Mouse (Mus musculus): ENCODE data around the gene Wdr63. TPM values are rescaled to one million over a fixed set of nuclear protein-coding genes. Genes with fewer than 3 reads are reported as not detected.

The Wdr63 gene
- polyA plus RNA-seq, 1 experiment, result not detected

- 46% methylated on average over 10 of the region's 10 CpGs for WGBS
Measured at GRCm38 (mm10) chr3:146136422-146136821, 28.5 kb upstream of the Wdr63 start.

GRCm38 (mm10) chr3:146135417-146135816, 27.5 kb upstream of the Wdr63 start:
- Histone ChIP-seq H3K4me3 (replicated peaks; ENCODE audit: control insufficient read depth, low read depth, low read length) (no peak overlapping the region), H3K27ac (ENCODE audit: control insufficient read depth, insufficient read depth, low read depth, low read length, poor library complexity) (no peak overlapping the region), H3K4me1 (ENCODE audit: control insufficient read depth, insufficient read depth, low read length) (no peaks in the 10 kb centered on the region)
- no peak for TF ChIP-seq CTCF (IDR thresholded peaks at IDR 0.05; ENCODE audit: control insufficient read depth, insufficient read depth, low read length)
- no peak for TF ChIP-seq POLR2A (IDR thresholded peaks at IDR 0.05; ENCODE audit: borderline replicate concordance, control insufficient read depth, low read depth, low read length)
- 67% methylated on average over 2 of the region's 2 CpGs for WGBS

More at GRCm38 (mm10) chr3:146136422-146136821, 28.5 kb upstream of the Wdr63 start:
- Histone ChIP-seq H3K4me1 (ENCODE audit: control insufficient read depth, insufficient read depth, low read length) (no peaks in the 10 kb centered on the region), H3K4me3 (replicated peaks; ENCODE audit: control insufficient read depth, low read depth, low read length) (no peak overlapping the region), H3K27ac (ENCODE audit: control insufficient read depth, insufficient read depth, low read depth, low read length, poor library complexity) (no peak overlapping the region)
- no peak for TF ChIP-seq POLR2A (IDR thresholded peaks at IDR 0.05; ENCODE audit: borderline replicate concordance, control insufficient read depth, low read depth, low read length)
- peak; percentile 33; the same call in 1 of the 2 replicates for TF ChIP-seq CTCF (IDR thresholded peaks at IDR 0.05; ENCODE audit: control insufficient read depth, insufficient read depth, low read length)

- TF ChIP-seq POLR2A (IDR thresholded peaks at IDR 0.05; ENCODE audit: borderline replicate concordance, control insufficient read depth, low read depth, low read length) (no peak), CTCF (IDR thresholded peaks at IDR 0.05; ENCODE audit: control insufficient read depth, insufficient read depth, low read length) (no peak)
- Histone ChIP-seq H3K4me3 (replicated peaks; ENCODE audit: control insufficient read depth, low read depth, low read length) (no peak overlapping the region), H3K27ac (ENCODE audit: control insufficient read depth, insufficient read depth, low read depth, low read length, poor library complexity) (no peak overlapping the region), H3K4me1 (ENCODE audit: control insufficient read depth, insufficient read depth, low read length) (no peaks in the 10 kb centered on the region)
- WGBS, result 54% methylated on average over 9 of the region's 9 CpGs
Measured at GRCm38 (mm10) chr3:146134834-146135233, 26.9 kb upstream of the Wdr63 start.

- 66% methylated on average over 6 of the region's 6 CpGs for WGBS
- no peaks in the 10 kb centered on the region; the same call in 1 of the 2 replicates for H3K4me1 ChIP-seq (ENCODE audit: control insufficient read depth, insufficient read depth, low read length)
- TF ChIP-seq CTCF (IDR thresholded peaks at IDR 0.05; ENCODE audit: control insufficient read depth, insufficient read depth, low read length) (no peak), POLR2A (IDR thresholded peaks at IDR 0.05; ENCODE audit: borderline replicate concordance, control insufficient read depth, low read depth, low read length) (no peak)
- no peak overlapping the region for H3K27ac ChIP-seq (ENCODE audit: control insufficient read depth, insufficient read depth, low read depth, low read length, poor library complexity)
- no peak overlapping the region for H3K4me3 ChIP-seq (replicated peaks; ENCODE audit: control insufficient read depth, low read depth, low read length)
Measured at GRCm38 (mm10) chr3:146127205-146127604, 19.3 kb upstream of the Wdr63 start.

GRCm38 (mm10) chr3:146123464-146123825, 15.5 kb upstream of the Wdr63 start:
- 85% methylated on average over 9 of the region's 9 CpGs for WGBS
- TF ChIP-seq POLR2A (IDR thresholded peaks at IDR 0.05; ENCODE audit: borderline replicate concordance, control insufficient read depth, low read depth, low read length) (no peak), CTCF (IDR thresholded peaks at IDR 0.05; ENCODE audit: control insufficient read depth, insufficient read depth, low read length) (no peak)
- H3K4me1 ChIP-seq (ENCODE audit: control insufficient read depth, insufficient read depth, low read length), result no peaks in the 10 kb centered on the region; the same call in 1 of the 2 replicates
- H3K27ac ChIP-seq (ENCODE audit: control insufficient read depth, insufficient read depth, low read depth, low read length, poor library complexity), result no peak overlapping the region
- no peak overlapping the region for H3K4me3 ChIP-seq (replicated peaks; ENCODE audit: control insufficient read depth, low read depth, low read length)

- TF ChIP-seq CTCF (IDR thresholded peaks at IDR 0.05; ENCODE audit: control insufficient read depth, insufficient read depth, low read length), result no peak
- no peak for TF ChIP-seq POLR2A (IDR thresholded peaks at IDR 0.05; ENCODE audit: borderline replicate concordance, control insufficient read depth, low read depth, low read length)
- H3K4me3 ChIP-seq (replicated peaks; ENCODE audit: control insufficient read depth, low read depth, low read length), result no peak overlapping the region
- H3K27ac ChIP-seq (ENCODE audit: control insufficient read depth, insufficient read depth, low read depth, low read length, poor library complexity), result no peak overlapping the region
- 75% methylated on average over 8 of the region's 8 CpGs for WGBS
- H3K4me1 ChIP-seq (ENCODE audit: control insufficient read depth, insufficient read depth, low read length), result no peaks in the 10 kb centered on the region; the same call in 1 of the 2 replicates
Measured at GRCm38 (mm10) chr3:146122807-146123463, 15.0 kb upstream of the Wdr63 start.

- TF ChIP-seq POLR2A (IDR thresholded peaks at IDR 0.05; ENCODE audit: borderline replicate concordance, control insufficient read depth, low read depth, low read length), result no peak
- no peak for TF ChIP-seq CTCF (IDR thresholded peaks at IDR 0.05; ENCODE audit: control insufficient read depth, insufficient read depth, low read length)
- H3K27ac ChIP-seq (ENCODE audit: control insufficient read depth, insufficient read depth, low read depth, low read length, poor library complexity), result no peak overlapping the region
- no peaks in the 10 kb centered on the region for H3K4me1 ChIP-seq (ENCODE audit: control insufficient read depth, insufficient read depth, low read length)
- no peak overlapping the region for H3K4me3 ChIP-seq (replicated peaks; ENCODE audit: control insufficient read depth, low read depth, low read length)
- 64% methylated on average over 3 of the region's 3 CpGs for WGBS
Measured at GRCm38 (mm10) chr3:146122125-146122420, 14.1 kb upstream of the Wdr63 start.

- H3K4me1 ChIP-seq (ENCODE audit: control insufficient read depth, insufficient read depth, low read length), result no peaks in the 10 kb centered on the region
- no peak for TF ChIP-seq CTCF (IDR thresholded peaks at IDR 0.05; ENCODE audit: control insufficient read depth, insufficient read depth, low read length)
- no peak for TF ChIP-seq POLR2A (IDR thresholded peaks at IDR 0.05; ENCODE audit: borderline replicate concordance, control insufficient read depth, low read depth, low read length)
- peak overlapping the region; percentile 72; the same call in 1 of the 2 replicates for H3K27ac ChIP-seq (ENCODE audit: control insufficient read depth, insufficient read depth, low read depth, low read length, poor library complexity)
- 11% methylated on average over 25 of the region's 25 CpGs for WGBS
- H3K4me3 ChIP-seq (replicated peaks; ENCODE audit: control insufficient read depth, low read depth, low read length), result peak overlapping the region; percentile 22
Measured at GRCm38 (mm10) chr3:146121310-146122124, 13.6 kb upstream of the Wdr63 start.
